Mouse (Mus musculus) stomach, postnatal 0 days (tissue): ENCODE measurements around the gene Ttc23. TPM values are rescaled to one million over a fixed set of nuclear protein-coding genes. Genes with fewer than 3 reads are reported as not detected.

Source experiments
- ATAC-seq: fragments of 200-750 bp; cut with Nextera tagmentation; 2 replicates; pipeline ENCODE4 v1.8.0; 2017; ENCODE audit not compliant: low FRiP score, low TSS enrichment
- DNase-seq: peaks from one replicate; pipeline ENCODE4 v3.0.0-alpha.2; 2016; ENCODE audit warnings: low spot score
- H3K27ac ChIP-seq: fragments of 300-500 bp; sonication (generic); replicated peaks from 2 replicates; pipeline ENCODE4 v1.5.1; 2014; ENCODE audit warnings: mild to moderate bottlenecking, control low read depth
- H3K27me3 ChIP-seq: fragments of 300-500 bp; sonication (generic); 2 replicates; pipeline ENCODE4 v1.6.1; 2014; ENCODE audit warnings: low read length; ENCODE audit not compliant: control insufficient read depth, insufficient read depth
- H3K36me3 ChIP-seq: fragments of 300-500 bp; sonication (generic); 2 replicates; pipeline ENCODE4 v1.6.1; 2014; ENCODE audit warnings: low read length, mixed read lengths; ENCODE audit not compliant: control insufficient read depth, insufficient read depth
- H3K4me1 ChIP-seq: fragments of 300-500 bp; sonication (generic); replicated peaks from 2 replicates; pipeline ENCODE4 v1.6.1; 2014; ENCODE audit warnings: antibody characterized with exemption; ENCODE audit not compliant: control insufficient read depth, insufficient read depth
- H3K4me2 ChIP-seq: fragments of 300-500 bp; sonication (generic); replicated peaks from 2 replicates; pipeline ENCODE4 v1.6.1; 2014; ENCODE audit warnings: low read depth, mild to moderate bottlenecking, control low read depth, moderate library complexity
- H3K4me3 ChIP-seq: fragments of 300-500 bp; sonication (generic); 2 replicates; pipeline ENCODE4 v1.5.1; 2014; ENCODE audit warnings: low read depth, low read length, control low read depth
- H3K9ac ChIP-seq: fragments of 300-500 bp; sonication (generic); 2 replicates; pipeline ENCODE4 v1.6.1; 2014; ENCODE audit warnings: mild to moderate bottlenecking, low read length, control low read depth, mixed read lengths
- H3K9me3 ChIP-seq: fragments of 300-500 bp; sonication (generic); 2 replicates; pipeline ENCODE4 v1.6.1; 2016; ENCODE audit warnings: low read length; ENCODE audit not compliant: control insufficient read depth
- CTCF ChIP-seq: IDR thresholded peaks from 2 replicates; pipeline ENCODE4 v1.5.1; 2016; ENCODE audit warnings: antibody characterized with exemption, low read depth, mild to moderate bottlenecking, moderate library complexity
- EP300 ChIP-seq: optimal IDR thresholded peaks from 2 replicates; pipeline ENCODE3; 2016; ENCODE audit warnings: antibody characterized with exemption
- WGBS: fragments of 180-500 bp; shearing (Covaris S2); extraction: QIAGEN DNeasy Blood & Tissue Kit; methylation state at CpG from one replicate; pipeline ENCODE4 v1.1.7; 2014; 5-methylcytosine and 5-hydroxymethylcytosine counted together
- polyA plus RNA-seq: library from polyadenylated mRNA; unstranded; fragments of >200 nt; fragmentation: Nextera tagmentation; extraction: Ambion mirVana; gene quantifications from 2 replicates; pipeline ENCODE4 v1.2.1, GENCODE M21; 2015

The Ttc23 gene
- polyA plus RNA-seq, 1 experiment from 2014 or later, result 12.6 TPM

DNA sequence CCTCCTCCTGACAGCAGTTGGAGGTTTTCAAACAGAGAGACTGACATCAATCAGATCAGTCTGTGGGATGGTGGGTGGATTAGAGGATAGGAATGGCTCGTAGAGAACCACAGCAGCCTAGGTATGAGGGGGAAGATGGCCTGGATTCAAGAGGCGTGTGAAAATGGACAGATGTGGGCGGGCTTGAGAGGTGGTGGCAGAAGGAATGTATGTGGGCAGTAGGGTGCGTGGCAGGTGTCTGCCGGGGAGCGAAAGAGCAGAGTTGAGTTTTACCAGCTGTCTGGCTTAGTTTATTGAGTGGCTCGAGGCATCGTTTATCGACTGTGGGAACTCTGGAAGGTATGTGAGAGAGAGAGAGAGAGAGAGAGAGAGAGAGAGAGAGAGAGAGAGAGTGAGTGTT lies 33.9 kb downstream of the Ttc23 start:
- H3K4me3 ChIP-seq, result no peak overlapping the region
- TF ChIP-seq CTCF (no peak), EP300 (no peak)
- H3K4me2 ChIP-seq, result no peak overlapping the region
- no peak overlapping the region for H3K27ac ChIP-seq
- DNase-seq, result no peak
- no peak for ATAC-seq
- no peaks in the 10 kb centered on the region for H3K27me3 ChIP-seq
- H3K36me3 ChIP-seq, result no peaks in the 10 kb centered on the region; the same call in 1 of the 2 replicates
- H3K9me3 ChIP-seq, result 0 out of 2 replicates have a peak, but pooled peaks cover 3% of the 10 kb centered on the region
- WGBS, result 58% methylated on average over 9 of the region's 9 CpGs
- H3K4me1 ChIP-seq, result no peaks in the 10 kb centered on the region
- no peak overlapping the region for H3K9ac ChIP-seq

- H3K4me2 ChIP-seq, result no peak overlapping the region
- no peaks in the 10 kb centered on the region for H3K27me3 ChIP-seq
- DNase-seq, result no peak
- ATAC-seq, result no peak
- H3K36me3 ChIP-seq, result no peaks in the 10 kb centered on the region; the same call in 1 of the 2 replicates
- no peak overlapping the region for H3K9ac ChIP-seq
- 84% methylated on average over 16 of the region's 16 CpGs for WGBS
- no peaks in the 10 kb centered on the region for H3K4me1 ChIP-seq
- H3K27ac ChIP-seq, result no peak overlapping the region
- H3K9me3 ChIP-seq, result 0 out of 2 replicates have a peak, but pooled peaks cover 3% of the 10 kb centered on the region
- no peak overlapping the region for H3K4me3 ChIP-seq
- TF ChIP-seq EP300 (no peak), CTCF (0 out of 2 replicates have a peak, but pooled peaks have one; percentile 12)
Observed at GRCm38 (mm10) chr7:67683006-67683405, 35.8 kb downstream of the Ttc23 start.

- no peak for DNase-seq
- Histone ChIP-seq H3K4me3 (no peak overlapping the region), H3K9me3 (0 out of 2 replicates have a peak, but pooled peaks cover 3% of the 10 kb centered on the region), H3K4me1 (no peaks in the 10 kb centered on the region), H3K27ac (no peak overlapping the region), H3K36me3 (no peaks in the 10 kb centered on the region; the same call in 1 of the 2 replicates), H3K4me2 (no peak overlapping the region), H3K9ac (no peak overlapping the region), H3K27me3 (no peaks in the 10 kb centered on the region)
- TF ChIP-seq CTCF (peak; percentile 48), EP300 (no peak)
- no peak for ATAC-seq
- 91% methylated on average over 3 of the region's 3 CpGs for WGBS
Observed at GRCm38 (mm10) chr7:67686545-67686944, 39.3 kb downstream of the Ttc23 start.

- DNase-seq (peak; percentile 65), ATAC-seq (peak; percentile 77; the same call in 1 of the 2 replicates)
- Histone ChIP-seq H3K4me1 (no peaks in the 10 kb centered on the region), H3K9me3 (0 out of 2 replicates have a peak, but pooled peaks cover 3% of the 10 kb centered on the region), H3K9ac (no peak overlapping the region), H3K4me3 (no peak overlapping the region), H3K27me3 (no peaks in the 10 kb centered on the region), H3K27ac (peak overlapping the region; percentile 53; the same call in 1 of the 2 replicates), H3K4me2 (no peak overlapping the region), H3K36me3 (peaks cover 3% of the 10 kb centered on the region; the same call in 1 of the 2 replicates)
- WGBS, result 20% methylated on average over 3 of the region's 3 CpGs
- TF ChIP-seq EP300 (no peak), CTCF (no peak)
Observed at GRCm38 (mm10) chr7:67688281-67688680, 41.1 kb downstream of the Ttc23 start.

GRCm38 (mm10) chr7:67689793-67690192 lies 42.6 kb downstream of the Ttc23 start:
- Histone ChIP-seq H3K27ac (no peak overlapping the region; the same call in 1 of the 2 replicates), H3K9ac (no peak overlapping the region), H3K4me1 (no peaks in the 10 kb centered on the region), H3K4me3 (no peak overlapping the region), H3K27me3 (no peaks in the 10 kb centered on the region), H3K36me3 (peaks cover 3% of the 10 kb centered on the region; the same call in 1 of the 2 replicates), H3K4me2 (no peak overlapping the region), H3K9me3 (0 out of 2 replicates have a peak, but pooled peaks cover 3% of the 10 kb centered on the region)
- DNase-seq (no peak), ATAC-seq (no peak)
- TF ChIP-seq EP300 (no peak), CTCF (no peak)
- WGBS, result 75% methylated on average over 7 of the region's 7 CpGs

- no peak for TF ChIP-seq CTCF
- TF ChIP-seq EP300, result no peak
- no peak for DNase-seq
- 63% methylated on average over 6 of the region's 6 CpGs for WGBS
Observed at GRCm38 (mm10) chr7:67691036-67691435, 43.8 kb downstream of the Ttc23 start.

More at GRCm38 (mm10) chr7:67691036-67691435, 43.8 kb downstream of the Ttc23 start:
- no peaks in the 10 kb centered on the region for H3K9me3 ChIP-seq
- H3K9ac ChIP-seq, result no peak overlapping the region
- no peak overlapping the region for H3K4me2 ChIP-seq
- H3K4me1 ChIP-seq, result no peaks in the 10 kb centered on the region
- no peak overlapping the region for H3K27ac ChIP-seq
- H3K27me3 ChIP-seq, result no peaks in the 10 kb centered on the region
- no peak for ATAC-seq
- 0 out of 2 replicates have a peak, but pooled peaks cover 3% of the 10 kb centered on the region for H3K36me3 ChIP-seq
- H3K4me3 ChIP-seq, result no peak overlapping the region
